Mouse (Mus musculus): ENCODE data around the gene Pdgfb. TPM values are rescaled to one million over a fixed set of nuclear protein-coding genes. Genes with fewer than 3 reads are reported as not detected.
A peak's percentile ranks its signal among the peaks of the same experiment; 100 is the strongest.

Gene Pdgfb
- polyA plus RNA-seq, 1 experiment, result 1.6 TPM

DNA sequence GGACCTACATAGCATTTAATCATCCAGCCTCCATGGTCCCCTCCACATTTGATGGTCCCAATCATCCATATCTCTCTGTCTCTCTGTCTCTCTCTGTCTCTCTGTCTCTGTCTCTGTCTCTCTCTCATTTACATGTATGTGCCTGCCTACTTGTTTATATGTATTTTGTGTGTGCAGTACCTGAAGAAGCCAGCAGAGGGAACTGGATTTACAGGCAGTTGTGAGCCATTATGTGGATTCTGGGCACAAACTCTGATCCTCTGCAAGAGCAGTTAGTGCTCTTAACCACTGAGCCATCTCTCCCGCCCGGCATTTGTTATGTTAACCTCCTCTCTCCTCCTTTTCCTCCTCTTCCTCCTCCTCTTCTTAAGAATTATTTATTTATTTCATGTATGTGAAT, 31.0 kb upstream of the Pdgfb start:
- Histone ChIP-seq H3K36me3 (ENCODE audit: control insufficient read depth, insufficient read depth, low read length) (no peaks in the 10 kb centered on the region), H3K27me3 (ENCODE audit: control insufficient read depth, insufficient read depth, low read length) (no peaks in the 10 kb centered on the region), H3K4me3 (ENCODE audit: control insufficient read depth, low read depth, low read length) (no peak overlapping the region), H3K27ac (ENCODE audit: control insufficient read depth, insufficient read depth, low read depth, low read length) (no peak overlapping the region), H3K4me1 (ENCODE audit: control insufficient read depth, insufficient read depth, low read length) (no peaks in the 10 kb centered on the region; the same call in 1 of the 2 replicates)
- TF ChIP-seq POLR2A (IDR thresholded peaks at IDR 0.05; ENCODE audit: control insufficient read depth, low read depth, low read length) (no peak), CTCF (IDR thresholded peaks at IDR 0.05; ENCODE audit: control insufficient read depth, insufficient read depth, insufficient replicate concordance, low read depth, low read length) (no peak)

DNA sequence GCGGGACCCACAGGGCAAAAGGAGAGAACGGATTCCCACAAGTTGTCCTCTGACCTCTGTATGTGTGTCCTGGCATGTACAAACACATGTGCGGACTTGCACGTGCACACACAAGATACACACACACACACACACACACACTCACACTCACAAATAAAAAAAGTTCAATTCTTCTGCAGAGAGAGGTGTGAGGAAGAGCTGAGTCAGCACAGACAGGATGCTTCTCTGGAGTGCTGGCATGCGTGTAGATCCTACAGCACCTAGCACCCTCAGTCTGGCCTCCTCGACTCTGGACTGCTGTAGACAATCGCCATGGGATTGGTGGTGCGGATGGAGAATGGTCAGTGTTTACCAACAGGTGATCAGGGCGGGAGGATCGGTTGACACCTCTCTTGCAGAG, 29.5 kb upstream of the Pdgfb start:
- Histone ChIP-seq H3K27ac (ENCODE audit: control insufficient read depth, insufficient read depth, low read depth, low read length) (no peak overlapping the region), H3K4me1 (ENCODE audit: control insufficient read depth, insufficient read depth, low read length) (no peaks in the 10 kb centered on the region), H3K36me3 (ENCODE audit: control insufficient read depth, insufficient read depth, low read length) (no peaks in the 10 kb centered on the region), H3K27me3 (ENCODE audit: control insufficient read depth, insufficient read depth, low read length) (no peaks in the 10 kb centered on the region), H3K4me3 (ENCODE audit: control insufficient read depth, low read depth, low read length) (peak overlapping the region; percentile 23)
- TF ChIP-seq POLR2A (IDR thresholded peaks at IDR 0.05; ENCODE audit: control insufficient read depth, low read depth, low read length) (no peak), CTCF (IDR thresholded peaks at IDR 0.05; ENCODE audit: control insufficient read depth, insufficient read depth, insufficient replicate concordance, low read depth, low read length) (no peak)

DNA sequence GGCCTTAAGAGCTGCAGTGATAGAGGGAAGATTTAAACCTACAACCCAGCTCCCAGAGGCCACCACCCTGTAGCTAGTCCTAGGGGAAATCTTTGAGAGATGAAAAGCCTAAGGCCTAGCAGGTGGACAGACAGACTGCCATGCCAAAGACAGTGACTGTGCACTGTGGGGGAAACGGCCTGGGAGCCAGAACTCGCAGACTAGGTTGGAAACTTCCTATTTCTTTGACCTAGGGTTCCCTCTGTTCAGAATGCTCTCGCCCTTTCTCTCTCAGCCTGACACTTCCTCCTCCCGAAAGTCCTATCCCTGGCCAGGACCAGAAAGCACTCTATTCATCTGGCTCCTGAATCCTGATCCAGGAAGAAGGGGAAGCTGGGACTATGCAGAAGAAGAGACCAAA, 27.4 kb upstream of the Pdgfb start:
- H3K4me3 ChIP-seq (ENCODE audit: control insufficient read depth, low read depth, low read length), result no peak overlapping the region
- H3K36me3 ChIP-seq (ENCODE audit: control insufficient read depth, insufficient read depth, low read length), result no peaks in the 10 kb centered on the region

DNA sequence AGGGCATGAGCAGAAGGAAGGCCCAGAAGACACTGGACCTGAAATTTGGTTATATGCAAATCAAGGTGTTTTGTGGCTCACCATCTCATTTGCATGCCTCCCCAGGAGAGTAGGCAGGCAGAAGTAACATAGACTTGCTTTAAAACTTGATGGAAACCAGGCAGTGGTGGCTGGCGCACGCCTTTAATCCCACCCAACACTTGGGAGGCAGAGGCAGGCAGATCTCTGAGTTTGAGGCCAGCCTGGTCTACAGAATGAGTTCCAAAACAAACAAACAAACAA, 23.3 kb upstream of the Pdgfb start:
- H3K4me1 ChIP-seq (ENCODE audit: control insufficient read depth, insufficient read depth, low read length), result no peaks in the 10 kb centered on the region
- TF ChIP-seq POLR2A (IDR thresholded peaks at IDR 0.05; ENCODE audit: control insufficient read depth, low read depth, low read length) (no peak), CTCF (IDR thresholded peaks at IDR 0.05; ENCODE audit: control insufficient read depth, insufficient read depth, insufficient replicate concordance, low read depth, low read length) (no peak)
- no peaks in the 10 kb centered on the region for H3K27me3 ChIP-seq (ENCODE audit: control insufficient read depth, insufficient read depth, low read length)
- no peak overlapping the region for H3K27ac ChIP-seq (ENCODE audit: control insufficient read depth, insufficient read depth, low read depth, low read length)
- H3K4me3 ChIP-seq (ENCODE audit: control insufficient read depth, low read depth, low read length), result no peak overlapping the region
- H3K36me3 ChIP-seq (ENCODE audit: control insufficient read depth, insufficient read depth, low read length), result no peaks in the 10 kb centered on the region

More for the DNA sequence above, 27.4 kb upstream of the Pdgfb start:
- Histone ChIP-seq H3K27ac (ENCODE audit: control insufficient read depth, insufficient read depth, low read depth, low read length) (no peak overlapping the region), H3K4me1 (ENCODE audit: control insufficient read depth, insufficient read depth, low read length) (no peaks in the 10 kb centered on the region), H3K27me3 (ENCODE audit: control insufficient read depth, insufficient read depth, low read length) (no peaks in the 10 kb centered on the region)
- no peak for TF ChIP-seq POLR2A (IDR thresholded peaks at IDR 0.05; ENCODE audit: control insufficient read depth, low read depth, low read length)
- no peak for TF ChIP-seq CTCF (IDR thresholded peaks at IDR 0.05; ENCODE audit: control insufficient read depth, insufficient read depth, insufficient replicate concordance, low read depth, low read length)

DNA sequence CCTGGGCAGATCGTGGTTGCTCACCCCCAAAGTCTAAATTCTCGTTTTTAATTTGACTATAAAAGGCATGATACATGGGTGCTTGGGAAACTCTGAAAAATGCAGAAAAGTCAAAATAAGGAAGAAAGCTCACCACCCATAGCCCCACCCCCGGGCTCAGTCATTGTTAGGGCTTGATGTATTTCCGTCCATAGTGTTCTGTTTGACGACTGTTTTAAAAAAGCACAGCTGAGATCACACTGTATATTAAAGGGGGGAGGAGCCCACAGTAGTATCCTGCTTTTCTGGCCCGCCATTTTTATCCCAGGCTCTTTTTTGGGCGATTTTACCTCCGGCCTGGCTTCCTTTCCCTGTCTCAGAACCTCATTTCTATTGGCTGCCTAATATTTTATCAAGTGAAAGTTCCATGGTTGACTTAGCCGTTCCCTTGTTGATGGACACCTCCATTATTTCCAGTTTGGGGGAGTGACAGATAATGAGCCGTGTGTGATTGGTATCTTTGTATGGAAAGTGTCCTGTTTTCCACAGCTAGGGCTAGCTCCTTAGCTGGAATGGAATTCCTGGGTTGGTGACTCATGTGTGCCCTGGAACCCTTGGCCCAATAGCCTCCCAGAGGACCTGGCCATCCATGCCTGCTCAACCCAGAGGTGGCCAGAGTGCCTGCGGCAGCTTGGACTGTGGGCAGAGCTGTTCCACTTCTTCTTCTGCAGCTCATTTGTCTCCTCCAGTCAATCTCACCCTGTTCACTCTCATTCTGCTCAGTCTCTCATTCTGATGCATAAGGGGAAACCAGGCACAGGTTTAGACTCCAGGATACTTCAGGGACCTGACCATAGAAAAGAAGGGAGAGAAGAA, 22.7 kb upstream of the Pdgfb start:
- Histone ChIP-seq H3K27ac (ENCODE audit: control insufficient read depth, insufficient read depth, low read depth, low read length) (no peak overlapping the region), H3K36me3 (ENCODE audit: control insufficient read depth, insufficient read depth, low read length) (no peaks in the 10 kb centered on the region)

DNA sequence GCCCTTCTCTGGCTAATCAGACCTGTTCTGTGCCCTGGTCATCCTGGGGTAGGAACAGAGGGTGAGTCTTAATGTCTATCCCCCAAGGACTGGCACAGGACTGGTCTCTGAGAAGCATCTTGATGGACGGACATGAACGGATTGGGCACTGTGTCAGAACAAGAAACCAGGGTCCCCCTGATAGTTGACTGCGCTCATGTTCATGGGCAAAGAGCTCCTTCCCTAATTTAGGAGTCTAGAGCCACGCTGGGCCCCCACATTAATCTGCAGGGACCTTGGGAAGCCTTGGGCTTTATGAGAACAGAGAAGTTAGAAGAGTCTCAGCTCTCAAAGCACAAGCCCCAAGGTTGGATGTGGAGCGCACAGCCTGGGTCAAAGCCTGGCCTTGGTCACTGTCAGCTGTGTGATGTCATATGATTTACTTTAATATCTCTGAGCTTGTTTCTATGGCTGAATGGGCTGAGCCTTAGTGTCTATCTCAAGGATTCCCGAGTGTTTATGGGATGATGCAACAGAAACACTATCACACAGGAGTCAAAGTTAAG, 20.6 kb upstream of the Pdgfb start:
- Histone ChIP-seq H3K27ac (ENCODE audit: control insufficient read depth, insufficient read depth, low read depth, low read length) (no peak overlapping the region), H3K4me1 (ENCODE audit: control insufficient read depth, insufficient read depth, low read length) (no peaks in the 10 kb centered on the region), H3K36me3 (ENCODE audit: control insufficient read depth, insufficient read depth, low read length) (no peaks in the 10 kb centered on the region), H3K27me3 (ENCODE audit: control insufficient read depth, insufficient read depth, low read length) (no peaks in the 10 kb centered on the region), H3K4me3 (ENCODE audit: control insufficient read depth, low read depth, low read length) (no peak overlapping the region)
- no peak for TF ChIP-seq CTCF (IDR thresholded peaks at IDR 0.05; ENCODE audit: control insufficient read depth, insufficient read depth, insufficient replicate concordance, low read depth, low read length)
- TF ChIP-seq POLR2A (IDR thresholded peaks at IDR 0.05; ENCODE audit: control insufficient read depth, low read depth, low read length), result no peak

More for the DNA sequence above, 22.7 kb upstream of the Pdgfb start:
- TF ChIP-seq CTCF (IDR thresholded peaks at IDR 0.05; ENCODE audit: control insufficient read depth, insufficient read depth, insufficient replicate concordance, low read depth, low read length) (no peak), POLR2A (IDR thresholded peaks at IDR 0.05; ENCODE audit: control insufficient read depth, low read depth, low read length) (no peak)
- Histone ChIP-seq H3K4me3 (ENCODE audit: control insufficient read depth, low read depth, low read length) (no peak overlapping the region), H3K27me3 (ENCODE audit: control insufficient read depth, insufficient read depth, low read length) (no peaks in the 10 kb centered on the region), H3K4me1 (ENCODE audit: control insufficient read depth, insufficient read depth, low read length) (no peaks in the 10 kb centered on the region)

DNA sequence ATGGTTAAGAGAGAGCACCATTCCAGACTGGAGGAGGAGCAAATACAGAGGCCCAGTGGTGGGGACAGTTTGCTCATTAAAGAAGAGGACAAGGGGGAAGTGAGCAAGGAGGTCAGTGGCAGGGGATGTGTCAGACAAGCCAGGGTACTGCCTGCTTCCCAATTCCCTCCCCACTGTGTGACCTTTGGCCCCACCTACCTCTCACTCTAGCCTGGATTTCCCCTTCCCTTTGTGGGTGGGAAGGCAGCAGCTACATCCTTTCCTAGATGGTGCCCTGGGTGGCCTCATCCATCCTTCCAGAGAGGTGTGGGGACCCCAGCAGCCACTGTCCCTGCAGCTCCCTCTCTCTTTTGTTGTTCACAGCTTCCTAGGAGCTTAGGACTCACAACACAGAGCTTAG, 20.1 kb upstream of the Pdgfb start:
- Histone ChIP-seq H3K4me3 (ENCODE audit: control insufficient read depth, low read depth, low read length) (no peak overlapping the region), H3K4me1 (ENCODE audit: control insufficient read depth, insufficient read depth, low read length) (no peaks in the 10 kb centered on the region), H3K27ac (ENCODE audit: control insufficient read depth, insufficient read depth, low read depth, low read length) (no peak overlapping the region), H3K27me3 (ENCODE audit: control insufficient read depth, insufficient read depth, low read length) (no peaks in the 10 kb centered on the region), H3K36me3 (ENCODE audit: control insufficient read depth, insufficient read depth, low read length) (no peaks in the 10 kb centered on the region)
- no peak for TF ChIP-seq POLR2A (IDR thresholded peaks at IDR 0.05; ENCODE audit: control insufficient read depth, low read depth, low read length)
- TF ChIP-seq CTCF (IDR thresholded peaks at IDR 0.05; ENCODE audit: control insufficient read depth, insufficient read depth, insufficient replicate concordance, low read depth, low read length), result no peak

All from testis, adult 2 months (tissue).